Mouse (Mus musculus) liver, postnatal 0 days (tissue): ENCODE measurements around the gene Fam104a.

Experiments used
- CTCF ChIP-seq: sonication (generic); IDR thresholded peaks from 2 replicates; pipeline ENCODE4 v1.5.1; 2016; ENCODE audit warnings: antibody characterized with exemption, low read depth
- EP300 ChIP-seq: IDR thresholded peaks from 2 replicates; pipeline ENCODE4 v1.6.1; 2016; ENCODE audit warnings: antibody characterized with exemption, low read depth, mild to moderate bottlenecking

DNA sequence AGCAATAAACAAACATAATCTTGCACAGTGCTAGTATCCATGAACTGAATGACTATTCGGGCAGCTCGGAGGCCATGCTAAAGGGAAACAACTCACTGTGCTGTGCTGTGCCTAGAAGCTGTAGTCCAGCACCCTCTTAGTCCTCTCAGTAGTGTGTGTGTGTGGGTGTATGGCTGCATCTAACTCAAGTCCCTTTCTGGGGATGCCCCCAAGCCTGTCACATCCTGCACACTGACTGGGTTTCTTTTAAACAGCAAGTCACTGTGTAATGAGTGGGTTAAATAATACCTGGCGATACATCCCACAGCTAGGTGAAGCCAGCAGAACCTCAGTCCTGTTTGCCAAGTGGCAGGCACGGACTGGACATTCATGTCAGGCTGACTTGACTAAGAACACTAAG lies 25.2 kb downstream of the Fam104a start:
- TF ChIP-seq CTCF, result no peak
- TF ChIP-seq EP300, result no peak
